16 mouse cellular contexts compared by ENCODE assay signal in the genomic region with DNA sequence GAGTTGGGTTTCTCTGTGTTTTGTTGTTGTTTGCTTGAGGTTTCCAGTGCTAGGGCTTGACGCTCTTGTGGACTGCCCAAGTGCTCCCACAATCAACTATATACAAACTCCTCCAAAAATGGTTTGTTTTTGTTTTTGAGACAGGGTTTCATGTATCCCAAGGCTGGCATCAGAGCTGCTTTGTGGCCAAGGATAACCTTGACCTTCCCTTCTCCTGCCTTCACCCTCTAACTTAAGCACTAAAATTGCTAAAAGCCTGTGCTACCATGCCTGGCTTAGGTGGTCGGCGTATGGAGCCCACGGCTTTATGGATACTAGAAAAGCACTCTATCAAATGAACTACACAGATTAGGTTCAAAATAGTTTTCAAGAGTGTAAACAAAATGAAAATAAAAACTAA.
"Had no signal": no experiment of that assay in that cellular context is flagged by ENCODE, and none has a peak within 500 bp of the region (broad histone marks: within the 10 kb centered on the region; RNA-seq: fewer than 3 reads in every experiment).

No protein-coding gene starts in this region.

- H3K4me3 ChIP-seq: lung, embryonic 15.5 days; megakaryocyte, embryonic 14.5 days; midbrain, embryonic 13.5 days; midbrain, embryonic 15.5 days; neural tube, embryonic 12.5 days; stomach, embryonic 15.5 days had no signal

- H3K27ac ChIP-seq: lung, embryonic 15.5 days; macrophage; midbrain, embryonic 13.5 days; midbrain, embryonic 15.5 days; neural tube, embryonic 12.5 days; stomach, embryonic 15.5 days; stomach, postnatal 0 days had no signal

- DNase-seq: liver, postnatal 0 days; lung, adult 2 months; lung, postnatal 14 days; lung, postnatal 36 days; right cerebral cortex, postnatal 14 days; thymus, adult 2 months; thymus, postnatal 25 days; thymus, postnatal 4 days had no signal

- H3K9me3 ChIP-seq: lung, embryonic 15.5 days; megakaryocyte, embryonic 14.5 days; midbrain, embryonic 13.5 days; midbrain, embryonic 15.5 days; neural tube, embryonic 12.5 days; stomach, embryonic 15.5 days had no signal

- H3K27me3 ChIP-seq: lung, embryonic 15.5 days; megakaryocyte, embryonic 14.5 days; midbrain, embryonic 13.5 days; midbrain, embryonic 15.5 days; neural tube, embryonic 12.5 days; stomach, embryonic 15.5 days had no signal

- H3K4me1 ChIP-seq: lung, embryonic 15.5 days; midbrain, embryonic 13.5 days; midbrain, embryonic 15.5 days; neural tube, embryonic 12.5 days; stomach, embryonic 15.5 days had no signal
